Mouse (Mus musculus) central nervous system, embryonic 14 days (tissue): ENCODE measurements around the gene Ssmem1. TPM values are rescaled to one million over a fixed set of nuclear protein-coding genes. Genes with fewer than 3 reads are reported as not detected.

Experiments used
- polyA plus RNA-seq: library from polyadenylated mRNA; depleted of rRNA; stranded (reverse); fragments of >200 nt; gene quantifications from 2 replicates; pipeline ENCODE4 v1.2.3, GENCODE M21; 2012; rRNA removed

Gene Ssmem1
- 0.12 and 0.14 TPM in 2 replicates for polyA plus RNA-seq

DNA sequence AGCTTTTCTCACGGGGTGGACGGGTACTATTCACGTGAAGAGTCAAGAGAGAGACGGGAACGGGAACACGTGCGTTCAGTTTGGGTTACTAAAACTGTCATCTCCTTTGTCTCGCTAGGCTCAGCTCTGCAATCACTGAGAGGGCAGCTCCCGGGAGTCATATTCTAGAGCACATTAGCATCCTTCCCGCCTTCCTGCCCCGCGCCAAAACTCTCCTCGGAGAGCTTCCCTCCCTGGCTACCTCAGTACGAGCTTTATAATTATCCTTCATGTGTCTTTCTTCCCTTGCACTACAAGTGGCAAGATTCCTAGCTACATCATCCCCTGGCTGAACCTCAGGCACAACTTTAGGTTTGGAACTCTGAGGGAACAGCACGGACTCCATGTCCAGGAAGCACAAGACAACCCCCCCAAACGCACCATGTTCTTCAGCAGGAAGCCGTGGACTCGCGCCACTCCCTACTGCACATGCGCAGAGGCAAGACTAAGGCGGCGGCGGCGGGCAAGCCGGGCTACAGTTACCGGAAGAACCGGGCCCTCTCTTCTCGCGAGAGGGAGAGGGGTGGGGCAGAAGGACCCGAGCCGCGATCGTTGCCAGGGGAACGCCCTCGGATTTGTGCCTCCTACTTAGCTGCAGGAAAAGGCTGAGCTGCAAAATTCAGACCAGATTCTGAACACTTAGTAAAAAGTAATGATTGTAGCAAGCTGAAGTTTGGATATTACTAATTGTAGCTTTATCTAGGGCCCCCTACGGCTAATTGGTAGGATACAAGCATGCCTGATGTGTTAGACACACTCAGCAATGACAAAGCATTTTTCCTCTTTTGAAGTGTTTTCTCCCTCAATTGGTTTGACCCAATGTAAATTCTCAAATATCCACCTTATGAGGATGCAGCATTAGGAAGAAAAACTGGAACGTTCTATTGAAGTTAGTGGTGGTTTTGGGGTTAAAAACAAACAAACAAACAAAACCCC lies at the start of gene Ssmem1, which contains the start of gene Tmem209:
Gene Ssmem1, plus strand, starts transcription at position 585 of the 975 bp plus-strand sequence.
Gene Tmem209, minus strand, starts transcription at position 519 of the 975 bp plus-strand sequence.

DNA sequence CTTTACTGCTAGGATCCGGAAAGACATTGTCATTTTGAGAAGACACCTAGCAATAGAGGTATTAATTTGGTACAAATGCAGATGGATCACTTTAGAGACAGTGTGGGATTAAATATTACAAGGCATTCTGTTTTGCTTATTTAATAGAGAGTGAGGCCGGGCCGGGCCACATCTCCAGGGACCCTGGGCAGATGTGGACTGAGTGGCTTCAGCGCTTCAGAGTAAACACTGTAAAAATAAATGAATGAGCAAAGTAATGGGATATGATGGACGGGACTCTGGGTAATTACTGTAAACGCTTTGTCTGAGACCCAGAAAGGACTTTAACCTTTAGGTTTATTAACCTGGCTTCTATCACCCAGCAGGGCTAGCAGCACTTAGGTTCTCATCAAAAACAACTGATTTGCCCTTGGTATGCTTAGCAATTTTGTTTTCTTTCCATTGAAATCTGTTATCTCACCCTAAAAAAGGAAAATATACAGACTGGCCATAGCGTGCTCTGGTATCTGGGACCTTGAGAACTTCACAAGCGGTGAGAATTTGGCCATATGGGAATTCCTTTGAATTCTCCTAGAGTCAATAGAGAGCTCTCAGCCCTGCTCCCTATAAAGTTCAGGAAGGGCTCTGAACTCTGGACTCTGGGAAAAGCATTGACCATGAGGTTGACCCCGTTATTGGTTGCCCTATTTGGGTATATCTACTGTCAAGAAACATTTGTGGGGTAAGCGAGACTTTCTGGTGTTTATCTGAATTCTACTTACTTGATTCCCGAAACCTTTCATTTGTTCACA lies 31.6 kb downstream of the Ssmem1 start, which contains the start of gene Cpa2:
Gene Cpa2, plus strand, starts transcription at position 574 of the 791 bp plus-strand sequence.

DNA sequence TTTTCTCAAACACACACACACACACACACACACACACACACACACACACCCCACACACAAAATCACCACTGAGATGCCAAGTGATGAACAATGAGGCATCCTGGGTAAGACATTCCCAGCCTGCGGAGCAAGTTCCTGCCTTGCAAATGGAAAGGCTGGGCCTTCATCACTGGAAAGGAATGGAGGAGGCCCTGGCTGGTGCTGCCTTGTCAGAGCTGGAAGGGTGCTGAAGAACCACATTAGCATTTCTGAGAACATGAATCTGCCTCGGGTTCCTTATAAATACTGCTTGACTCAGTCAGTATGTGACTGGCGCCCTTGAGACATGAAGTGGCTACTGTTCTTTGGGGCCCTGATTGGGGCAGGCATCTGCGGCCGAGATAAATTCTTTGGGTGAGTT lies 58.4 kb downstream of the Ssmem1 start, which contains the start of gene Cpa4:
Gene Cpa4, plus strand, starts transcription at position 301 of the 400 bp plus-strand sequence.

Other genes starting within 250 kb of the Ssmem1 start
- gene Ube2h, start 205.3 kb upstream of the Ssmem1 start, polyA plus RNA-seq, result 57.2 and 61.5 TPM in 2 replicates
- gene Zc3hc1, start 118.8 kb upstream of the Ssmem1 start, polyA plus RNA-seq, result 38.5 and 41.9 TPM in 2 replicates
- 110 and 117 TPM in 2 replicates for gene Klhdc10, start 108.0 kb upstream of the Ssmem1 start, polyA plus RNA-seq
- gene Tmem209, start 66 bp upstream of the Ssmem1 start, polyA plus RNA-seq, result 43.2 and 48.2 TPM in 2 replicates
- 2.6 and 3.5 TPM in 2 replicates for gene Cpa2, start 31.7 kb downstream of the Ssmem1 start, polyA plus RNA-seq
- gene Cpa4, start 58.5 kb downstream of the Ssmem1 start, polyA plus RNA-seq, result 2.1 and 2.5 TPM in 2 replicates
- 0.02 and 0.21 TPM in 2 replicates for gene Cpa5, start 101.2 kb downstream of the Ssmem1 start, polyA plus RNA-seq
- gene Cpa1, start 129.4 kb downstream of the Ssmem1 start, polyA plus RNA-seq, result 0.63 and 0.86 TPM in 2 replicates
- gene Cep41, start 183.9 kb downstream of the Ssmem1 start, polyA plus RNA-seq, result 17.3 and 20.3 TPM in 2 replicates
- gene Mest, start 213.7 kb downstream of the Ssmem1 start, polyA plus RNA-seq, result 582 and 859 TPM in 2 replicates